Mouse (Mus musculus) heart, postnatal 0 days (tissue): ENCODE data around the gene Arhgef12. TPM values are rescaled to one million over a fixed set of nuclear protein-coding genes. Genes with fewer than 3 reads are reported as not detected.
A peak's percentile ranks its signal among the peaks of the same experiment; 100 is the strongest.

Experiments
- ATAC-seq: fragments of 200-750 bp; cut with Nextera tagmentation; 2 replicates; pipeline ENCODE4 v1.8.0; 2017; ENCODE audit warnings: low read depth, moderate number of reproducible peaks, moderate library complexity; ENCODE audit not compliant: insufficient read depth
- DNase-seq: peaks from one replicate; pipeline ENCODE4 v3.0.0-alpha.2; 2016; ENCODE audit warnings: low spot score
- H3K27ac ChIP-seq: fragments of 300-500 bp; sonication (generic); 2 replicates; pipeline ENCODE4 v1.5.1; 2014; ENCODE audit warnings: low read depth, mild to moderate bottlenecking
- H3K27me3 ChIP-seq: fragments of 300-500 bp; sonication (generic); 2 replicates; pipeline ENCODE4 v1.6.1; 2014; ENCODE audit warnings: low read length, mixed read lengths; ENCODE audit not compliant: control insufficient read depth, insufficient read depth
- H3K36me3 ChIP-seq: fragments of 300-500 bp; sonication (generic); replicated peaks from 2 replicates; pipeline ENCODE4 v1.6.1; 2014; ENCODE audit warnings: low read length, mixed read lengths; ENCODE audit not compliant: control insufficient read depth, insufficient read depth
- H3K4me1 ChIP-seq: fragments of 300-500 bp; sonication (generic); 2 replicates; pipeline ENCODE4 v1.6.1; 2014; ENCODE audit warnings: antibody characterized with exemption; ENCODE audit not compliant: control insufficient read depth, insufficient read depth
- H3K4me2 ChIP-seq: fragments of 300-500 bp; sonication (generic); 2 replicates; pipeline ENCODE4 v1.6.1; 2014; ENCODE audit warnings: low read depth, mild to moderate bottlenecking, low read length, moderate library complexity
- H3K4me3 ChIP-seq: fragments of 300-500 bp; sonication (generic); 2 replicates; pipeline ENCODE4 v1.5.1; 2014; ENCODE audit warnings: low read depth, low read length
- H3K9ac ChIP-seq: fragments of 300-500 bp; sonication (generic); replicated peaks from 2 replicates; pipeline ENCODE4 v1.6.1; 2014; ENCODE audit warnings: low read depth, low read length, mixed read lengths
- H3K9me3 ChIP-seq: fragments of 300-500 bp; sonication (generic); replicated peaks from 2 replicates; pipeline ENCODE4 v1.6.1; 2016; ENCODE audit warnings: low read length; ENCODE audit not compliant: control insufficient read depth
- CTCF ChIP-seq: IDR thresholded peaks from 2 replicates; pipeline ENCODE4 v1.5.1; 2016; ENCODE audit warnings: antibody characterized with exemption, control low read depth, low read depth
- EP300 ChIP-seq: IDR thresholded peaks from 2 replicates; pipeline ENCODE4 v1.6.1; 2016; ENCODE audit warnings: antibody characterized with exemption, low read depth
- WGBS: fragments of 180-500 bp; shearing (Covaris S2); extraction: QIAGEN DNeasy Blood & Tissue Kit; methylation state at CpG from one replicate; pipeline ENCODE4 v1.1.7; 2014; 5-methylcytosine and 5-hydroxymethylcytosine counted together
- polyA plus RNA-seq: library from polyadenylated mRNA; unstranded; fragments of >200 nt; fragmentation: Nextera tagmentation; extraction: Ambion mirVana; gene quantifications from 2 replicates; pipeline ENCODE4 v1.2.1, GENCODE M21; 2015
- total RNA-seq: library from RNA; depleted of rRNA; stranded (reverse); fragments of >200 nt; gene quantifications from 2 replicates; pipeline ENCODE4 v1.2.3, GENCODE M21; 2014; ENCODE audit warnings: low replicate concordance; rRNA removed

Gene Arhgef12
- total RNA-seq (57.3 and 63.5 TPM in 2 replicates), polyA plus RNA-seq (9.3 and 10.3 TPM in 2 replicates)

DNA sequence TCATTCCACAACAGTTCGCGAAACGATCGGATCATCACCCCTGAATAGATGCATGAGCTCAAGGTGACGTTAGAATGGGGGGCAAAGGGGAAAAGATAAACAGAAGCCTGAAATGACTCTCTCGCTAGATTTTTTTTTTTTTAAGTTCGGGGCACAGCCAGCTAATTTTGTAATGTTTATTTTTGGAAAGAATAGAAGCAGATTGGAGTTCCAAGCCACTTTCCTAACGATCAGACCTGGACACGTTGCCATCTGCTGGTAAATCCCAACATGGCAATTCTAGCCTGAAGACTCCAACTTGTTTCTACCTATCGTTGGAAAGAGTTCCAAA, at the start of gene Arhgef12:
TSS of gene Arhgef12 (minus strand) at position 53 of the 331 bp plus-strand sequence.
- 4% methylated on average over 10 of the region's 10 CpGs for WGBS
- TF ChIP-seq EP300 (peak; percentile 69), CTCF (peak; percentile 81)

DNA sequence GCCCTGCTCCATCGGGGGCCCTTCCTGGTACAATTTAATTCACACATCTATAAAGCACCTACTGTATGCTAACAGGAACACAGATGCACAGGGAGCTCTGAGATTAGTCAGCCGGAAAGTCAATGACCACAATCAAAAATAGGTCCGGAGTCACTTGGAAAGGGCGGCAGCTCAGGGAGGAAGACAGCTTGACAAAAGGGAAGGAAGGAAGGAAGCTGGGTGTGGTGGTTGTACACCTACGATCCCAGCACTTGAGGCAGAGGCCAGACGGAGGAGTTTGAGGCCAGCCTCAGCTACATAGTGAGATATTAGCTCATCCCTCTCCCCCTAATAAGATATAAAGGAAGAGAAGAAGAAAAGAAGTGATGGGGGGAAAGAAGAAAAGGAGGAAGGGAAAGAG, 48.9 kb upstream of the Arhgef12 start:
- Histone ChIP-seq H3K27ac (no peak overlapping the region), H3K9me3 (no peaks in the 10 kb centered on the region), H3K4me2 (no peak overlapping the region), H3K27me3 (peaks cover 33% of the 10 kb centered on the region), H3K4me1 (no peaks in the 10 kb centered on the region), H3K9ac (no peak overlapping the region), H3K36me3 (no peaks in the 10 kb centered on the region), H3K4me3 (no peak overlapping the region)
- ATAC-seq (no peak), DNase-seq (no peak)
- TF ChIP-seq EP300 (no peak), CTCF (no peak)
- WGBS = 54% methylated on average over 6 of the region's 6 CpGs

More for the DNA sequence above, at the start of gene Arhgef12:
- Histone ChIP-seq H3K27ac (peak within 1 kb of the TSS; percentile 97), H3K9me3 (no peaks in the 10 kb centered on the region), H3K4me1 (peaks cover 19% of the 10 kb centered on the region), H3K4me2 (peak within 1 kb of the TSS; percentile 82), H3K4me3 (peak within 1 kb of the TSS; percentile 92), H3K27me3 (no peaks in the 10 kb centered on the region), H3K36me3 (peaks cover 9% of the 10 kb centered on the region), H3K9ac (peak within 1 kb of the TSS; percentile 95)
- DNase-seq (peak; percentile 91), ATAC-seq (peak; percentile 25; the same call in 1 of the 2 replicates)

DNA sequence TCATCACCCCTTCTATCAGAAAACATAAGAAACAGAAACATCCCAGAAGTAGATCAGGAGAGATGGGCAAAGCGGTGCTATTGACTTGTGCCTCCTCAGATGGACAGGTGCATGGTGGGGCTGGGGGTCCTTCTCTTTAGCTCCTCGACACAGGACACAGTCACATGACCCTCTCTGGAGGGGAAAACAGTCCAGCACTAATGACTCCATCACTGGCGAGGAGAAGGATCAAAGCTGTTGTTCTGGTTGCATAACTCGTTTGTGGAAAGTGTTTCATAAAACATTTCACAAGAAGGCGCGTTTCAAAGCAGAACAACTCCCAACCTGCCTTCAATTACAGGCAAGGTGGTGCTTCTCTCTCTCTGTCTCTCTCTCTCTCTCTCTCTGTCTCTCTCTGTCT, 44.7 kb upstream of the Arhgef12 start:
- H3K27me3 ChIP-seq = peaks cover 37% of the 10 kb centered on the region
- H3K27ac ChIP-seq = no peak overlapping the region
- 81% methylated on average over 6 of the region's 6 CpGs for WGBS
- H3K9ac ChIP-seq = no peak overlapping the region
- no peak overlapping the region for H3K4me3 ChIP-seq
- DNase-seq (no peak), ATAC-seq (no peak)
- H3K4me2 ChIP-seq = no peak overlapping the region
- H3K4me1 ChIP-seq = peaks cover 7% of the 10 kb centered on the region; the same call in 1 of the 2 replicates
- no peaks in the 10 kb centered on the region for H3K9me3 ChIP-seq
- TF ChIP-seq CTCF (no peak), EP300 (no peak)
- H3K36me3 ChIP-seq = no peaks in the 10 kb centered on the region

DNA sequence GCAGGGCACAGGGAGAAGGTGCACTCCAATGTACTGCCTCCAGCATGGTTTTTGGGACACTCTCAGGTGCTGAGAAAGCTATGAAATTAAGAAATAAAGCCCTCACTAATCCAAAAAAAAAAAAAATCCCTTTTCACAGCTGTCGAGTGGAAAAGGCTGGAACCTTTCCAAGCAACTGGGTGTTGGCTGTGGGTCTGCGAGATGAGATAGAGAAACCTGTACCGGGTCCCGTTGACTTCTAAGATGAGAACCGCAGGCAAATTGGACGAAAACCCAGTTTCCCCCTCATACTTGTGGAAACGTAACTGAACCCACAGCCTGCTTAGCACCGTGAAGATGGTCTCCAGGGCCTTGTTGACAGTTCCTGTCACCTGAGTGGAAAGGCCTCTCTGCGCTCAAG, 43.9 kb upstream of the Arhgef12 start:
- 46% methylated on average over 9 of the region's 9 CpGs for WGBS
- H3K9ac ChIP-seq = no peak overlapping the region
- peaks cover 35% of the 10 kb centered on the region for H3K27me3 ChIP-seq
- no peak overlapping the region for H3K27ac ChIP-seq
- no peak overlapping the region for H3K4me2 ChIP-seq
- no peaks in the 10 kb centered on the region for H3K9me3 ChIP-seq
- ATAC-seq = no peak
- no peak for DNase-seq
- no peaks in the 10 kb centered on the region for H3K36me3 ChIP-seq
- peaks cover 7% of the 10 kb centered on the region; the same call in 1 of the 2 replicates for H3K4me1 ChIP-seq
- H3K4me3 ChIP-seq = no peak overlapping the region
- no peak for TF ChIP-seq CTCF
- no peak for TF ChIP-seq EP300

DNA sequence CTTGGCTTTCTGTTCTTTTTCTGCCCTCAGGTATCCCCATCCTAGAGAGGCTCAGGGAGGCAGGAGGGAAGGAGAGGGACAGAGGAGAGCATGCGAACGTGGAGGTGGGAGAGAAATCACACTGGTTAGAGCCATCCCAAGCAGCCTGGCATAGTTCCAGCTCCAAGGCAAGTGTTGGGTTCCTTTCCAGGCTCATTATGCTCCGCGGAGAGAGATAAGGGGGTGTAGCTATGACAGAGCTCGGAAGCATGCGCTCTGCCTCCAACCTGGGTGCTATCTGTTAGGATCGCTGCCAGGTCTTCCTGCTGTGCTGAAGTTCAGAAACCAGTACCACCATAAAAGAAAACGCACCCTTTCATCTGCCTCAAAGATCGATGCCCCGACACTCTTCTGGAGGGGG, 43.0 kb upstream of the Arhgef12 start:
- Histone ChIP-seq H3K4me3 (no peak overlapping the region; the same call in 1 of the 2 replicates), H3K4me2 (peak overlapping the region; percentile 34; the same call in 1 of the 2 replicates), H3K36me3 (no peaks in the 10 kb centered on the region), H3K9me3 (no peaks in the 10 kb centered on the region), H3K27ac (no peak overlapping the region), H3K4me1 (peaks cover 7% of the 10 kb centered on the region; the same call in 1 of the 2 replicates), H3K27me3 (peaks cover 30% of the 10 kb centered on the region), H3K9ac (no peak overlapping the region)
- ATAC-seq (peak; percentile 57; the same call in 1 of the 2 replicates), DNase-seq (peak; percentile 20)
- TF ChIP-seq CTCF (no peak), EP300 (no peak)
- WGBS = 10% methylated on average over 10 of the region's 10 CpGs

DNA sequence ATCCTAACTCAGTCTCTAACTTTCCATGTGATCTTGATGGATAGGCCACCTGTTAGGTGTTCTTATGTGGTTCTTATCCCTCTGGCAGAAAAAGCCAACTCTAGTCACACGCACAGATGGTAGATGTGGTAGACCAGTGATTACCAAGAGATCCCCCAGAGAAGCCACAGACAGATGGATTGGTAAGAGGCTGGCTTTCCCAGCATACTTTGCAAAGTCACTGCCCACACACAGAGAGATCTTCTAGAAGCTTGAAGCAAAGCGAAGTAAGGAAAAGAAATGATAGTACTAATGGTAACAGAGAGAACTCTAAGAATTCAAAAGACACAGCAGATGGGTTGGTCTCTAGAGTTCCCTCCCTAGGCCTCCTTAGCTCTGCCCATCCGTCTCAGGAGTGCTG, 42.5 kb upstream of the Arhgef12 start:
- no peaks in the 10 kb centered on the region for H3K9me3 ChIP-seq
- peaks cover 8% of the 10 kb centered on the region; the same call in 1 of the 2 replicates for H3K4me1 ChIP-seq
- no peak for DNase-seq
- peaks cover 30% of the 10 kb centered on the region for H3K27me3 ChIP-seq
- TF ChIP-seq EP300 (no peak), CTCF (no peak)
- H3K36me3 ChIP-seq = no peaks in the 10 kb centered on the region
- H3K9ac ChIP-seq = no peak overlapping the region
- no peak overlapping the region for H3K4me3 ChIP-seq
- WGBS = 82% methylated on average over 3 of the region's 3 CpGs
- no peak for ATAC-seq
- H3K4me2 ChIP-seq = no peak overlapping the region
- H3K27ac ChIP-seq = no peak overlapping the region
